Mouse (Mus musculus) forebrain, embryonic 12.5 days (tissue): ENCODE measurements around the gene Smox. TPM values are rescaled to one million over a fixed set of nuclear protein-coding genes. Genes with fewer than 3 reads are reported as not detected.

Source experiments
- ATAC-seq: fragments of 200-750 bp; cut with Nextera tagmentation; 2 replicates; pipeline ENCODE4 v1.8.0; 2017; ENCODE audit warnings: moderate TSS enrichment; ENCODE audit not compliant: low FRiP score
- H3K27ac ChIP-seq: fragments of 300-500 bp; sonication (generic); 2 replicates; pipeline ENCODE4 v1.5.1; 2016; ENCODE audit warnings: mild to moderate bottlenecking
- H3K27me3 ChIP-seq: fragments of 300-500 bp; sonication (generic); 2 replicates; pipeline ENCODE4 v1.6.1; 2016; ENCODE audit warnings: mild to moderate bottlenecking
- H3K36me3 ChIP-seq: fragments of 300-500 bp; sonication (generic); replicated peaks from 2 replicates; pipeline ENCODE4 v1.6.1; 2016; ENCODE audit warnings: mild to moderate bottlenecking
- H3K4me1 ChIP-seq: fragments of 300-500 bp; sonication (generic); 2 replicates; pipeline ENCODE4 v1.6.1; 2016
- H3K4me2 ChIP-seq: fragments of 300-500 bp; sonication (generic); 2 replicates; pipeline ENCODE4 v1.6.1; 2016; ENCODE audit warnings: mild to moderate bottlenecking, moderate library complexity
- H3K4me3 ChIP-seq: fragments of 300-500 bp; sonication (generic); replicated peaks from 2 replicates; pipeline ENCODE4 v1.5.1; 2016; ENCODE audit warnings: mild to moderate bottlenecking
- H3K9ac ChIP-seq: fragments of 300-500 bp; sonication (generic); 2 replicates; pipeline ENCODE4 v1.6.1; 2016; ENCODE audit warnings: mild to moderate bottlenecking
- H3K9me3 ChIP-seq: fragments of 300-500 bp; sonication (generic); 2 replicates; pipeline ENCODE4 v1.6.1; 2016
- WGBS: fragments of 180-500 bp; shearing (Covaris S2); methylation state at CpG from one replicate; pipeline ENCODE4 v1.1.7; 2016; 5-methylcytosine and 5-hydroxymethylcytosine counted together
- polyA plus RNA-seq: library from polyadenylated mRNA; unstranded; fragments of >200 nt; fragmentation: Nextera tagmentation; extraction: Ambion mirVana; gene quantifications from 2 replicates; pipeline ENCODE4 v1.2.1, GENCODE M21; 2016

Smox gene
- 46.2 and 49.5 TPM in 2 replicates for polyA plus RNA-seq

GRCm38 (mm10) chr2:131491196-131491595 is at the start of gene Smox:
Smox (plus strand) TSS chr2:131491496.
- no peaks in the 10 kb centered on the region for H3K9me3 ChIP-seq
- H3K4me3 ChIP-seq = peak within 1 kb of the TSS; percentile 91
- H3K27me3 ChIP-seq = peaks cover 11% of the 10 kb centered on the region; the same call in 1 of the 2 replicates
- peaks cover 24% of the 10 kb centered on the region for H3K4me1 ChIP-seq
- 22% methylated on average over 7 of the region's 7 CpGs for WGBS
- peak within 1 kb of the TSS; percentile 94 for H3K9ac ChIP-seq
- peak within 1 kb of the TSS; percentile 79 for H3K27ac ChIP-seq
- peak within 1 kb of the TSS; percentile 92 for H3K4me2 ChIP-seq
- H3K36me3 ChIP-seq = no peaks in the 10 kb centered on the region
- ATAC-seq = no peak

- Histone ChIP-seq H3K4me3 (no peak overlapping the region), H3K9me3 (no peaks in the 10 kb centered on the region), H3K27ac (no peak overlapping the region), H3K4me1 (no peaks in the 10 kb centered on the region), H3K36me3 (no peaks in the 10 kb centered on the region), H3K27me3 (no peaks in the 10 kb centered on the region), H3K9ac (no peak overlapping the region), H3K4me2 (no peak overlapping the region)
- WGBS = 69% methylated on average over 8 of the region's 8 CpGs
- no peak for ATAC-seq
These were observed 48.0 kb upstream of the Smox start for GRCm38 (mm10) chr2:131443084-131443890.

GRCm38 (mm10) chr2:131443891-131444190 is 47.5 kb upstream of the Smox start:
- Histone ChIP-seq H3K4me1 (no peaks in the 10 kb centered on the region), H3K4me2 (no peak overlapping the region), H3K27ac (no peak overlapping the region), H3K9ac (no peak overlapping the region), H3K27me3 (no peaks in the 10 kb centered on the region), H3K36me3 (no peaks in the 10 kb centered on the region), H3K9me3 (no peaks in the 10 kb centered on the region), H3K4me3 (no peak overlapping the region)
- ATAC-seq = no peak
- 46% methylated on average over 1 of the region's 1 CpGs for WGBS

- H3K27ac ChIP-seq = no peak overlapping the region
- ATAC-seq = no peak
These were observed 44.8 kb upstream of the Smox start for GRCm38 (mm10) chr2:131446416-131446982.

GRCm38 (mm10) chr2:131447566-131448330 is 43.5 kb upstream of the Smox start:
- no peaks in the 10 kb centered on the region for H3K9me3 ChIP-seq
- H3K27me3 ChIP-seq = no peaks in the 10 kb centered on the region
- 81% methylated on average over 8 of the region's 8 CpGs for WGBS
- H3K27ac ChIP-seq = no peak overlapping the region
- no peak for ATAC-seq
- H3K4me2 ChIP-seq = no peak overlapping the region
- H3K4me1 ChIP-seq = no peaks in the 10 kb centered on the region
- H3K36me3 ChIP-seq = no peaks in the 10 kb centered on the region
- no peak overlapping the region for H3K9ac ChIP-seq
- H3K4me3 ChIP-seq = no peak overlapping the region

More at GRCm38 (mm10) chr2:131446416-131446982, 44.8 kb upstream of the Smox start:
- no peaks in the 10 kb centered on the region for H3K36me3 ChIP-seq
- H3K9ac ChIP-seq = no peak overlapping the region
- no peaks in the 10 kb centered on the region for H3K27me3 ChIP-seq
- H3K4me1 ChIP-seq = no peaks in the 10 kb centered on the region
- 50% methylated on average over 2 of the region's 2 CpGs for WGBS
- no peak overlapping the region for H3K4me2 ChIP-seq
- no peak overlapping the region for H3K4me3 ChIP-seq
- no peaks in the 10 kb centered on the region for H3K9me3 ChIP-seq

GRCm38 (mm10) chr2:131448353-131448752 is 42.9 kb upstream of the Smox start:
- Histone ChIP-seq H3K27me3 (no peaks in the 10 kb centered on the region), H3K4me1 (no peaks in the 10 kb centered on the region), H3K9me3 (no peaks in the 10 kb centered on the region), H3K36me3 (no peaks in the 10 kb centered on the region), H3K4me3 (no peak overlapping the region), H3K9ac (no peak overlapping the region), H3K4me2 (no peak overlapping the region), H3K27ac (no peak overlapping the region)
- ATAC-seq = no peak

GRCm38 (mm10) chr2:131449720-131450119 is 41.6 kb upstream of the Smox start:
- 63% methylated on average over 5 of the region's 5 CpGs for WGBS
- H3K27ac ChIP-seq = no peak overlapping the region
- H3K36me3 ChIP-seq = no peaks in the 10 kb centered on the region
- H3K9me3 ChIP-seq = no peaks in the 10 kb centered on the region
- no peaks in the 10 kb centered on the region for H3K4me1 ChIP-seq
- no peak overlapping the region for H3K4me2 ChIP-seq
- H3K9ac ChIP-seq = no peak overlapping the region
- no peak overlapping the region for H3K4me3 ChIP-seq
- no peak for ATAC-seq
- no peaks in the 10 kb centered on the region for H3K27me3 ChIP-seq

GRCm38 (mm10) chr2:131450491-131450890 is 40.8 kb upstream of the Smox start:
- H3K4me2 ChIP-seq = no peak overlapping the region
- H3K4me3 ChIP-seq = no peak overlapping the region

GRCm38 (mm10) chr2:131457728-131458127 is 33.6 kb upstream of the Smox start:
- Histone ChIP-seq H3K9ac (no peak overlapping the region), H3K27me3 (no peaks in the 10 kb centered on the region), H3K9me3 (no peaks in the 10 kb centered on the region), H3K4me1 (no peaks in the 10 kb centered on the region), H3K27ac (no peak overlapping the region), H3K36me3 (no peaks in the 10 kb centered on the region), H3K4me3 (no peak overlapping the region), H3K4me2 (no peak overlapping the region)
- no peak for ATAC-seq
- WGBS = 87% methylated on average over 7 of the region's 7 CpGs

More at GRCm38 (mm10) chr2:131450491-131450890, 40.8 kb upstream of the Smox start:
- 91% methylated on average over 5 of the region's 5 CpGs for WGBS
- ATAC-seq = no peak
- no peak overlapping the region for H3K9ac ChIP-seq
- H3K36me3 ChIP-seq = no peaks in the 10 kb centered on the region
- no peaks in the 10 kb centered on the region for H3K4me1 ChIP-seq
- H3K27ac ChIP-seq = no peak overlapping the region
- no peaks in the 10 kb centered on the region for H3K9me3 ChIP-seq
- H3K27me3 ChIP-seq = no peaks in the 10 kb centered on the region

GRCm38 (mm10) chr2:131460946-131461682 is 30.2 kb upstream of the Smox start:
- no peak overlapping the region for H3K27ac ChIP-seq
- 0 out of 2 replicates have a peak, but pooled peaks cover 3% of the 10 kb centered on the region for H3K9me3 ChIP-seq
- H3K27me3 ChIP-seq = no peaks in the 10 kb centered on the region
- no peaks in the 10 kb centered on the region for H3K36me3 ChIP-seq
- ATAC-seq = no peak
- no peaks in the 10 kb centered on the region for H3K4me1 ChIP-seq
- H3K4me3 ChIP-seq = no peak overlapping the region
- WGBS = 71% methylated on average over 9 of the region's 9 CpGs
- no peak overlapping the region for H3K9ac ChIP-seq
- no peak overlapping the region for H3K4me2 ChIP-seq

GRCm38 (mm10) chr2:131462991-131463390 is 28.3 kb upstream of the Smox start:
- Histone ChIP-seq H3K4me2 (no peak overlapping the region), H3K27ac (no peak overlapping the region), H3K36me3 (no peaks in the 10 kb centered on the region), H3K9me3 (0 out of 2 replicates have a peak, but pooled peaks cover 3% of the 10 kb centered on the region), H3K4me1 (no peaks in the 10 kb centered on the region), H3K27me3 (no peaks in the 10 kb centered on the region), H3K4me3 (no peak overlapping the region), H3K9ac (no peak overlapping the region)
- WGBS = 57% methylated on average over 4 of the region's 4 CpGs
- no peak for ATAC-seq

- 0 out of 2 replicates have a peak, but pooled peaks cover 3% of the 10 kb centered on the region for H3K9me3 ChIP-seq
- no peaks in the 10 kb centered on the region for H3K27me3 ChIP-seq
- no peaks in the 10 kb centered on the region for H3K36me3 ChIP-seq
- no peak overlapping the region for H3K4me3 ChIP-seq
- H3K4me1 ChIP-seq = no peaks in the 10 kb centered on the region
- H3K27ac ChIP-seq = no peak overlapping the region
- 95% methylated on average over 2 of the region's 2 CpGs for WGBS
- H3K9ac ChIP-seq = no peak overlapping the region
- ATAC-seq = no peak
- no peak overlapping the region for H3K4me2 ChIP-seq
These were observed 27.1 kb upstream of the Smox start for GRCm38 (mm10) chr2:131464147-131464546.
